Mouse (Mus musculus): ENCODE results near the gene Tmco1. TPM values are rescaled to one million over a fixed set of nuclear protein-coding genes. Genes with fewer than 3 reads are reported as not detected.

Tmco1 gene
- polyA plus RNA-seq, 1 experiment from 2014 or later: 91.8 TPM

DNA sequence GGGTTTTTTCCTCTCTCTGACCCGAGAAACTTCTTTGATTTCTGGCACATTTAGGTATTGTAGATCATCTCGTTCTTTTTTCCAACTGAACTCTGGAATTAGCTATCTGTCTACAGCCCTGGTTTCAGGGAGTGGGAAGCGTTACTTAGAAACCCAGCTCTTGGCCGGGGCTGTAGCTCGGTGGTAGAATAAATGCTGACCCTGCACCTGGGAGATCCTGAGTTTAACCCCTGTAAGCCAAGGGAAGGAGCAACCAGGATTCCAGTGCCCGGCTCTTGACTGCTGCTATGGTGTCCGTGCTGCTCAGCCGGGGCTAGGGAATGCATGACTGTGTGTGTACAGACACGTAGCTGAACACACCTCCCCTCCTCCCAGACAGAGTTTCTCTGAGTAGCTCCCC, 50.6 kb downstream of the Tmco1 start:
- Histone ChIP-seq H3K4me2 (ENCODE audit: low read depth, low read length) (no peak overlapping the region), H3K36me3 (replicated peaks; ENCODE audit: control insufficient read depth, insufficient read depth, low read depth, low read length) (no peaks in the 10 kb centered on the region; the same call in none of the 2 replicates), H3K4me1 (ENCODE audit: control insufficient read depth, insufficient read depth, low read length) (no peaks in the 10 kb centered on the region), H3K9me3 (replicated peaks; ENCODE audit: control insufficient read depth, low read length) (no peaks in the 10 kb centered on the region), H3K4me3 (ENCODE audit: low read depth, low read length) (no peak overlapping the region), H3K9ac (replicated peaks; ENCODE audit: low read length) (no peak overlapping the region), H3K27me3 (ENCODE audit: control insufficient read depth, insufficient read depth, low read length) (no peaks in the 10 kb centered on the region), H3K27ac (replicated peaks; ENCODE audit: low read depth, low read length) (no peak overlapping the region)
- WGBS: 91% methylated on average over 9 of the region's 9 CpGs
- ATAC-seq (replicated peaks; ENCODE audit: insufficient number of reproducible peaks, low FRiP score, low TSS enrichment, low read depth) (no peak), DNase-seq (ENCODE audit: low spot score) (no peak)

- WGBS: 77% methylated on average over 4 of the region's 4 CpGs
- no peaks in the 10 kb centered on the region for H3K27me3 ChIP-seq (ENCODE audit: control insufficient read depth, insufficient read depth, low read length)
- no peak overlapping the region for H3K9ac ChIP-seq (replicated peaks; ENCODE audit: low read length)
- ATAC-seq (replicated peaks; ENCODE audit: insufficient number of reproducible peaks, low FRiP score, low TSS enrichment, low read depth) (no peak), DNase-seq (ENCODE audit: low spot score) (no peak)
- no peaks in the 10 kb centered on the region for H3K4me1 ChIP-seq (ENCODE audit: control insufficient read depth, insufficient read depth, low read length)
- H3K36me3 ChIP-seq (replicated peaks; ENCODE audit: control insufficient read depth, insufficient read depth, low read depth, low read length): no peaks in the 10 kb centered on the region; the same call in 1 of the 2 replicates
- no peak overlapping the region for H3K27ac ChIP-seq (replicated peaks; ENCODE audit: low read depth, low read length)
- H3K4me3 ChIP-seq (ENCODE audit: low read depth, low read length): no peak overlapping the region
- no peak overlapping the region for H3K4me2 ChIP-seq (ENCODE audit: low read depth, low read length)
- no peaks in the 10 kb centered on the region for H3K9me3 ChIP-seq (replicated peaks; ENCODE audit: control insufficient read depth, low read length)
Observed at GRCm38 (mm10) chr1:167360268-167360667, 52.1 kb downstream of the Tmco1 start.

GRCm38 (mm10) chr1:167362819-167363218, 54.6 kb downstream of the Tmco1 start:
- H3K4me2 ChIP-seq (ENCODE audit: low read depth, low read length): no peak overlapping the region
- no peaks in the 10 kb centered on the region for H3K27me3 ChIP-seq (ENCODE audit: control insufficient read depth, insufficient read depth, low read length)
- no peak overlapping the region for H3K9ac ChIP-seq (replicated peaks; ENCODE audit: low read length)
- 79% methylated on average over 4 of the region's 4 CpGs for WGBS
- H3K4me3 ChIP-seq (ENCODE audit: low read depth, low read length): no peak overlapping the region
- H3K4me1 ChIP-seq (ENCODE audit: control insufficient read depth, insufficient read depth, low read length): no peaks in the 10 kb centered on the region
- no peak overlapping the region for H3K27ac ChIP-seq (replicated peaks; ENCODE audit: low read depth, low read length)
- H3K9me3 ChIP-seq (replicated peaks; ENCODE audit: control insufficient read depth, low read length): no peaks in the 10 kb centered on the region
- no peaks in the 10 kb centered on the region for H3K36me3 ChIP-seq (replicated peaks; ENCODE audit: control insufficient read depth, insufficient read depth, low read depth, low read length)
- no peak for DNase-seq (ENCODE audit: low spot score)
- no peak for ATAC-seq (replicated peaks; ENCODE audit: insufficient number of reproducible peaks, low FRiP score, low TSS enrichment, low read depth)

GRCm38 (mm10) chr1:167363322-167363721, 55.1 kb downstream of the Tmco1 start:
- Histone ChIP-seq H3K4me3 (ENCODE audit: low read depth, low read length) (no peak overlapping the region), H3K9ac (replicated peaks; ENCODE audit: low read length) (no peak overlapping the region), H3K4me2 (ENCODE audit: low read depth, low read length) (no peak overlapping the region), H3K27ac (replicated peaks; ENCODE audit: low read depth, low read length) (no peak overlapping the region), H3K36me3 (replicated peaks; ENCODE audit: control insufficient read depth, insufficient read depth, low read depth, low read length) (no peaks in the 10 kb centered on the region), H3K27me3 (ENCODE audit: control insufficient read depth, insufficient read depth, low read length) (no peaks in the 10 kb centered on the region), H3K4me1 (ENCODE audit: control insufficient read depth, insufficient read depth, low read length) (no peaks in the 10 kb centered on the region), H3K9me3 (replicated peaks; ENCODE audit: control insufficient read depth, low read length) (no peaks in the 10 kb centered on the region)
- no peak for ATAC-seq (replicated peaks; ENCODE audit: insufficient number of reproducible peaks, low FRiP score, low TSS enrichment, low read depth)
- 75% methylated on average over 5 of the region's 5 CpGs for WGBS
- no peak for DNase-seq (ENCODE audit: low spot score)

- Histone ChIP-seq H3K9me3 (replicated peaks; ENCODE audit: control insufficient read depth, low read length) (no peaks in the 10 kb centered on the region), H3K9ac (replicated peaks; ENCODE audit: low read length) (no peak overlapping the region), H3K36me3 (replicated peaks; ENCODE audit: control insufficient read depth, insufficient read depth, low read depth, low read length) (no peaks in the 10 kb centered on the region), H3K4me3 (ENCODE audit: low read depth, low read length) (no peak overlapping the region), H3K4me2 (ENCODE audit: low read depth, low read length) (no peak overlapping the region), H3K4me1 (ENCODE audit: control insufficient read depth, insufficient read depth, low read length) (no peaks in the 10 kb centered on the region), H3K27ac (replicated peaks; ENCODE audit: low read depth, low read length) (no peak overlapping the region), H3K27me3 (ENCODE audit: control insufficient read depth, insufficient read depth, low read length) (no peaks in the 10 kb centered on the region)
- 92% methylated on average over 7 of the region's 7 CpGs for WGBS
- no peak for DNase-seq (ENCODE audit: low spot score)
- no peak for ATAC-seq (replicated peaks; ENCODE audit: insufficient number of reproducible peaks, low FRiP score, low TSS enrichment, low read depth)
Observed at GRCm38 (mm10) chr1:167365808-167366207, 57.6 kb downstream of the Tmco1 start.

- H3K4me2 ChIP-seq (ENCODE audit: low read depth, low read length): no peak overlapping the region
- H3K27ac ChIP-seq (replicated peaks; ENCODE audit: low read depth, low read length): no peak overlapping the region
- WGBS: 88% methylated on average over 6 of the region's 6 CpGs
- H3K36me3 ChIP-seq (replicated peaks; ENCODE audit: control insufficient read depth, insufficient read depth, low read depth, low read length): no peaks in the 10 kb centered on the region
- no peak overlapping the region for H3K9ac ChIP-seq (replicated peaks; ENCODE audit: low read length)
- H3K4me1 ChIP-seq (ENCODE audit: control insufficient read depth, insufficient read depth, low read length): no peaks in the 10 kb centered on the region
- H3K4me3 ChIP-seq (ENCODE audit: low read depth, low read length): no peak overlapping the region
- ATAC-seq (replicated peaks; ENCODE audit: insufficient number of reproducible peaks, low FRiP score, low TSS enrichment, low read depth) (no peak), DNase-seq (ENCODE audit: low spot score) (no peak)
- no peaks in the 10 kb centered on the region for H3K9me3 ChIP-seq (replicated peaks; ENCODE audit: control insufficient read depth, low read length)
- H3K27me3 ChIP-seq (ENCODE audit: control insufficient read depth, insufficient read depth, low read length): no peaks in the 10 kb centered on the region
Observed at GRCm38 (mm10) chr1:167366621-167367020, 58.4 kb downstream of the Tmco1 start.

DNA sequence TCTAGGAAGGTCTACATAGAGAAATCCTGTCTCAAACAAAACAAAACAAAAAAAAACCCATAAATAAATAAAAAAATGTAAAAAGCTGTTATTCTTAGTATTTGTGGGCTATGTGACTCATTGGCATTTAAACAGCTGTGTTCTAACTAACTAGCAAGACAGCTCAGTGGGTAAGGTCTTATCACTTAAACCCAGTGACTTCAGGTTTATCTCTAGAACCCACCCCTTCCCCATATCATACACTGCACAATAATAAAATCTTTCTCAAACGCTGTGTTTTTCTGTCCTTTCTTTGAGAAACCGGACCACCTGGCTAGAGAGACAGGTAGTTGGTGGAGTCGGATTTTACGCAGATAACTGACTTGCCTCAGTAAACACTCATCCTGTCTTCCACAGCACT, 59.8 kb downstream of the Tmco1 start:
- H3K36me3 ChIP-seq (replicated peaks; ENCODE audit: control insufficient read depth, insufficient read depth, low read depth, low read length): no peaks in the 10 kb centered on the region
- WGBS: 93% methylated on average over 4 of the region's 4 CpGs
- H3K4me2 ChIP-seq (ENCODE audit: low read depth, low read length): no peak overlapping the region
- H3K4me1 ChIP-seq (ENCODE audit: control insufficient read depth, insufficient read depth, low read length): no peaks in the 10 kb centered on the region
- H3K27ac ChIP-seq (replicated peaks; ENCODE audit: low read depth, low read length): no peak overlapping the region
- H3K9ac ChIP-seq (replicated peaks; ENCODE audit: low read length): no peak overlapping the region
- ATAC-seq (replicated peaks; ENCODE audit: insufficient number of reproducible peaks, low FRiP score, low TSS enrichment, low read depth) (no peak), DNase-seq (ENCODE audit: low spot score) (no peak)
- H3K4me3 ChIP-seq (ENCODE audit: low read depth, low read length): no peak overlapping the region
- H3K27me3 ChIP-seq (ENCODE audit: control insufficient read depth, insufficient read depth, low read length): no peaks in the 10 kb centered on the region
- no peaks in the 10 kb centered on the region for H3K9me3 ChIP-seq (replicated peaks; ENCODE audit: control insufficient read depth, low read length)

GRCm38 (mm10) chr1:167368513-167368912, 60.3 kb downstream of the Tmco1 start:
- Histone ChIP-seq H3K36me3 (replicated peaks; ENCODE audit: control insufficient read depth, insufficient read depth, low read depth, low read length) (no peaks in the 10 kb centered on the region), H3K9ac (replicated peaks; ENCODE audit: low read length) (no peak overlapping the region), H3K27me3 (ENCODE audit: control insufficient read depth, insufficient read depth, low read length) (no peaks in the 10 kb centered on the region), H3K27ac (replicated peaks; ENCODE audit: low read depth, low read length) (no peak overlapping the region), H3K9me3 (replicated peaks; ENCODE audit: control insufficient read depth, low read length) (no peaks in the 10 kb centered on the region), H3K4me1 (ENCODE audit: control insufficient read depth, insufficient read depth, low read length) (no peaks in the 10 kb centered on the region), H3K4me3 (ENCODE audit: low read depth, low read length) (no peak overlapping the region), H3K4me2 (ENCODE audit: low read depth, low read length) (no peak overlapping the region)
- no peak for DNase-seq (ENCODE audit: low spot score)
- no peak for ATAC-seq (replicated peaks; ENCODE audit: insufficient number of reproducible peaks, low FRiP score, low TSS enrichment, low read depth)
- 88% methylated on average over 7 of the region's 7 CpGs for WGBS
